Mouse (Mus musculus) E14TG2a.4 (cell line): ENCODE measurements around the gene Pgpep1l.
A peak's percentile ranks its signal among the peaks of the same experiment; 100 is the strongest.

Experiments
- H3K27me3 ChIP-seq: 2 replicates; pipeline ENCODE4 v1.6.1; 2014; ENCODE audit warnings: low read length, control low read depth; ENCODE audit not compliant: insufficient read depth
- H3K36me3 ChIP-seq: 2 replicates; pipeline ENCODE4 v1.6.1; 2014; ENCODE audit warnings: low read length, control low read depth; ENCODE audit not compliant: insufficient read depth
- H3K4me1 ChIP-seq: replicated peaks from 2 replicates; pipeline ENCODE4 v1.6.1; 2014; ENCODE audit warnings: low read depth, low read length, control low read depth
- H3K4me3 ChIP-seq: replicated peaks from 2 replicates; pipeline ENCODE4 v1.5.1; 2014; ENCODE audit warnings: mild to moderate bottlenecking, low read length
- H3K9me3 ChIP-seq: 2 replicates; pipeline ENCODE4 v1.6.1; 2014; ENCODE audit warnings: low read length, control low read depth
- CTCF ChIP-seq: conservative IDR thresholded peaks from 2 replicates; pipeline ENCODE4 v1.5.1; 2014; ENCODE audit warnings: low read length
- NANOG ChIP-seq: IDR thresholded peaks from 2 replicates; pipeline ENCODE4 v1.6.1; 2014; ENCODE audit warnings: borderline replicate concordance, low read length, mixed read lengths
- POU5F1 ChIP-seq: IDR thresholded peaks from 2 replicates; pipeline ENCODE4 v1.6.1; 2014; ENCODE audit warnings: low read length, borderline replicate concordance

The Pgpep1l gene

DNA sequence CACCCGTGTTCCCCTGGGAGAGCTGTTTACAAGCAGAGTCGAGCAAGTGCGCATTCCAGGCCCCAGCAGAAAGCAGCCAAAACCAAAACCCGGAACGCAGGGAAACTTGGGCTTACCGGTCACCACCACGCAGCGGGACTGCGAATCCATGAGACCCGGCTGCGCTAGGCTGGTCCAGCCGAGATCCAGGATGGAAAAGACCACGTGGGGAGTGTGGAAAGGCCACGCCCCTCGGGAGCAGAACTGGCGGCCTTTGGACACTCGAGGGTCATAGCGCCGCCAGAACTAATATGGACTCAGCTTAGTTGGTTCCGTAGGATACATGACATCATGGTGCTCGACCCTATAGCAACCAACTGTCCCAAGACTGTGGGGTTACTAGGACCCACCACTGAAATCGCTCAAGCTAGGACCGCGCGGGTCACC lies at the start of gene Pgpep1l:
Gene Pgpep1l, minus strand, starts transcription at position 206 of the 426 bp plus-strand sequence.
- Histone ChIP-seq H3K27me3 (peaks cover 3% of the 10 kb centered on the region; the same call in 1 of the 2 replicates), H3K9me3 (no peaks in the 10 kb centered on the region), H3K4me3 (peak within 1 kb of the TSS; percentile 73), H3K36me3 (no peaks in the 10 kb centered on the region), H3K4me1 (peaks cover 63% of the 10 kb centered on the region)
- TF ChIP-seq CTCF (no peak), NANOG (no peak), POU5F1 (no peak)

DNA sequence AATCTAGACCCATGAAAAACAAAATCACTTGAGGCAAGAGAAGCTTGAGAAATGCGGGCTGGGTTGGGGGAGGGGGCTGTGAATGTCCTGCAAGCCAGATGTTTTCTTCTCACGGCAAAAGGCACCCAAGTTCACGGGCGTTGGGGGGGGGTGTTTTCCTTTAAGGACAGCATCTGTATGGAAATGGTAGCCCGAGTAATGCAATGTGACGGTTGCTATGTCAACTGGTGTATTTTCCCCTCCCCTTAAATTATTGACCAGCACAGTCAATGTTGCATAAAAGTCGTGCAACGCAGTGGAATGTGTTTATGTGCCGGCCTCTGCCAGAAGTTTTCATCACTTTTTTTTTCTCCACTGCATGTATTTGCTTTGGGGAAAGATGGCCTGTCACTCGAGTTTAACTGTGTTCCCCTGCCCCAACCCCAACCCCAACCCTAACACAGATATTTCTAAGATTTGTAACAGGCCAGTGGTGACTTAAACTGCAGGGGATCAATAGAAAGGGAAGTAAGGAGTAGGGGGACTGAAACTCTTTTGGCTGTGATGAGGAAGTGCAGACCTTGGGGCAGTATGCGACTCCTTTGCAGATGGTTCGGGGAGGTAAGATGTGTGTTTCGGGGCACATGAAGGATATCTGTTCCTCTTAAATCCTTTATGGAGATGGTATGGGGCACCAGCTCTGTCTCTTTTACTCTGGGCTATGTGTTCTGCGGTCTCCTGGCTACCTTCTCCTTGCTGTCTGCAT lies 49.2 kb upstream of the Pgpep1l start:
- Histone ChIP-seq H3K4me3 (no peak overlapping the region), H3K27me3 (no peaks in the 10 kb centered on the region), H3K36me3 (no peaks in the 10 kb centered on the region), H3K9me3 (no peaks in the 10 kb centered on the region), H3K4me1 (peaks cover 6% of the 10 kb centered on the region)
- TF ChIP-seq CTCF (no peak), NANOG (no peak), POU5F1 (no peak)

DNA sequence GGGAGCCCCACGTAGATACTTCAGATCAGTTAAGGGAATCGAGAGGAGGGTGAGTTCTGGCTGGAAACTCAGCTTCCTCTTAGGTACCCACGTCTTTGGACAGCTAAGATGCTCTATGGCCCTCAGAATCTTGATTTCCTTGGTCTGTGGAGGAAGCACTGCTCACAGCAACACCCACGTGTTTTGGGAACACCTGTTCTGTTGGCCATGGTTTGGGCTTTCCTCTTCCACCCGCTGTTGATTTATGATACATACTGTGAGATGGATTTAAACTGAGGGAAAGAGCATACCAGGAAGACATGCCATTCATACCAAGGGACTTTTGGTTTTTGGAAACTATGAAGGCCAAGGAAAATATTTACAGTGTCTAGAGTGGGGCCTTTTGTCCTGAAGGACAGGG lies 48.4 kb upstream of the Pgpep1l start:
- no peaks in the 10 kb centered on the region for H3K36me3 ChIP-seq
- TF ChIP-seq CTCF (no peak), POU5F1 (no peak), NANOG (no peak)
- no peak overlapping the region for H3K4me3 ChIP-seq
- no peaks in the 10 kb centered on the region for H3K27me3 ChIP-seq
- H3K4me1 ChIP-seq = peaks cover 13% of the 10 kb centered on the region
- no peaks in the 10 kb centered on the region for H3K9me3 ChIP-seq

DNA sequence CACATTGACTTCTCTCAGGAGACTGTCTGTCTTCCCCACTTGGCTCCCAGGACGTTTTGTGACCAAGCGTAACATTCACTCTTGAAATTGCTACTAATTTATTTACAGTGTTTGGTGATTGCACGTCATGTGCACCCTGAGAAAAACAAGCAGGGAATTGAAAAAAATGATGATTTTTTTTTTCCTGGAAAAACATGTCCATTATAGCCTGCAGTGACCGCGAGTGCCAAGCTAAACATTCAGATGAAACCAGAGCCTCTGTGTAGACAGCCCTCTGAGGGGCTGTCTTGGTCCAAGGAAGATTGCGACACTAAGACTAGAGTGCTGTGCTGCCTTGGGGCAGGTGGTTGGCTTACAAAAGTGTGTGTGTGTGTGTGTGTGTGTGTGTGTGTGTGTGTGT lies 47.4 kb upstream of the Pgpep1l start:
- Histone ChIP-seq H3K36me3 (no peaks in the 10 kb centered on the region), H3K4me1 (peaks cover 21% of the 10 kb centered on the region), H3K9me3 (no peaks in the 10 kb centered on the region), H3K27me3 (no peaks in the 10 kb centered on the region), H3K4me3 (no peak overlapping the region)
- TF ChIP-seq POU5F1 (no peak), CTCF (no peak), NANOG (no peak)

DNA sequence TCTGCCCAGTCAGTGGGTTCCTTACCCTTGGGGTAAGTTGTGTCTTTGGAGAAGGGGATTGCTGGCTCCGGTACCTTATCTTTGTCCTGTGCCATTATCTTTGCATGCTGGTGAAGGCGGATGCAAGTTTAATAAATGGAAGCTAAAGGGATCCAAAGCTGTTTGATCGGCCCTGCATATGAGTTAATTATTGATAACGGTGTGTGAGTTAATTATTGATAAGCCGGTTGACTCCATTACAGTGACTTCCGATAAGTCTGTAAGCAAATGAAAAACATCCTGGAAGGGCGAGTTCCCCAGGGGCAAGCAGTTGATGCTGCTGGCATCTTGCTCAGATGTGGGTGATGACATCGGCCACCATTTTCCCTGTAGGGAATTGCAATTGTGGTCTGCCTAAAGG lies 42.7 kb upstream of the Pgpep1l start:
- no peak for TF ChIP-seq CTCF
- TF ChIP-seq POU5F1 = no peak
- no peak for TF ChIP-seq NANOG
- no peaks in the 10 kb centered on the region for H3K9me3 ChIP-seq
- no peak overlapping the region for H3K4me3 ChIP-seq
- peaks cover 4% of the 10 kb centered on the region; the same call in 1 of the 2 replicates for H3K36me3 ChIP-seq
- peaks cover 40% of the 10 kb centered on the region for H3K4me1 ChIP-seq
- H3K27me3 ChIP-seq = no peaks in the 10 kb centered on the region

DNA sequence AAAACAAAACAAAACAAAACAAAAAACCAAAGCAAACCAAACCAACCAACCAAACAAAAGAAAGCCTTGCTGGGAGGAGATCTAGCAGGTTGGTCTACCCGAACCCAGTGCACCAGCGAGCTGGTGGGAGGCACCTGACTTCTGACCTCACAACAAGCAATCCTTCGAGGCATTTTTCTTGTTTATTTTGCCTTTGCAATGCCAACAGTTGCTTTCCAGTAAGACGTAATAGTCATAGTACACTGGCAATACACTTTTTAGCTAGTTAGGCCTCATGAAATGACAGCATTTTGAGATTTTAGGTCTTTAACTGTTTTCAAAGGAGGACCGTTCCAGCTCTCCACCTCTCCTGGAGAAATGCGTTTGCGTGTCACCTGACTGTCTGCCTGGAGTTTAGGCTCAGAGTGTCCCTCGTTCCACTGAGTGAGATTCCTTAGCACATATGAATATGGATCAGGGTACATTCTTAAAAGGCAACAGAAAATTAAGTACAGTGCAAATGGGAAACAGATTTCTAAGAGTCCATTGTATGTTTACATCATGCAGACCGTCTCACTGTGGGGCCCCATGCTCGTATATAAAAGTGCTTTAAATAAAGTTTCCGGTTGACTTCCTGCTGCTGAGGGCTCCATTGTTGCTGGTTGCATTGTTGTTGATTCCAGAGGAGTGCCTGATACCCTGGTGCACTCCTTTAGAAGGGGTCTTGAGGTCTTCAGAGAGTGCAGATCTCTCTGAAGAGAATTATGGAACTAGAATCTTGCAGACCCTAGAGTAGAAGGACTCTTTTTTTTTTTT lies 41.9 kb upstream of the Pgpep1l start:
- H3K36me3 ChIP-seq = peaks cover 4% of the 10 kb centered on the region; the same call in 1 of the 2 replicates
- TF ChIP-seq CTCF (no peak), POU5F1 (no peak), NANOG (no peak)
- H3K27me3 ChIP-seq = no peaks in the 10 kb centered on the region
- H3K4me3 ChIP-seq = no peak overlapping the region
- peaks cover 40% of the 10 kb centered on the region for H3K4me1 ChIP-seq
- no peaks in the 10 kb centered on the region for H3K9me3 ChIP-seq

DNA sequence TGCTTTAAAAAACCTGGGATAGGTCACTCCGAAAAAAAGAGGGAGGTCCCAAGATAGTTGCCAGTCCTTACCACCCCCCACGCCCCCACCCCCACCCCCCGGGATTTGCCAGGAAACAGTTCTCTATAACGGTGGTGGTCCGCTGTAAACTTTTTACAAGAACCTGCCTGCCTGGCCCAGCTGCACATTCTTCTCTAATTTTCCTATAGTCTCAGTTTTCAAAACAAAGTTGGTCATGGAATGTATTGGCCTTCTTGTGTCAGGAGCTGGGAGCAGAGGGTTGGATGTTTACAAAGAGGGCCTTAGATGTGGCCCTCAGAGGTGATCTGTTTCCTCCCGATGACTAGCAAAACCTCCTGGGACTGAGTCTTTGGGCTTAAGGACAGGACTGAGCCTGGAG lies 39.7 kb upstream of the Pgpep1l start:
- Histone ChIP-seq H3K27me3 (no peaks in the 10 kb centered on the region), H3K4me3 (no peak overlapping the region)

DNA sequence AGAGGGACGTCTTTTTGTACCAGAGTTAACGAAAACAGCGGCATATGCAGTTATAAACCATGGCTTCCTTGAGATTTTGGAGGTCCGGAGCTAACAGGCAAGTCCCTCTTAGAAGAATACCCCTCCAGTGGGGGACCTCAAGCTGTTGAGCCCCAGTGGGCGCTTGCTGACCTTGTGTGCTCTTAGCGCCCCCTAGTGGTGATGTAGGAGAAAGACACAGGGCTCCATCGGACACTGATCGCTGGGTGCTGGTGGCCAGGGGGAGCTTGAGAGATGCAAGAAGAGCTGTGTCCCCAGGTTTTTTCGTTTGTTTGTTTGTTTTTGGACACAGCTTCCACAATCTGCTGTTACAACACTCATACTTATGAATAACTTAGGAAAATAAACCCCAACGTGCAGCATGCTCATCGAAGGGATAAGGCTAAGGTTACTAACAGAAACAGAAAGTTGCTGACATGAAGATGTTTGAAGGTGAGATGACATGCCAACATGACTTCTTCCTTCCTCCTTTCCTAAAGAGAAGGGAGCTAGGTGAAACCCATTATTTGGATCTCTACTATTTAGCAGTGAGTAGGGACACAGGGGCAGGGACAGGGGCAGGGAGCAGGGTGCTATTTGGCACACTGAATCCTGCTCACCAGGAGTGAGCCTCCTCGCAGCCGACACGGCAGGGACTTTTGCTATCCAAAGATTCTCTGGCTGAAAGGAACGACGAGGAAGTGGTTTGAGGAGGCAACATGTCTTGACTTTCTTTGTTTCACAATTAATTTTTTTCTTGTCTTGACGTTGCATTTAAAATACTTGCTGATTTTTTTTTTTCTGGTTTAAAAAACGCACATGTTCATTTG lies 38.8 kb upstream of the Pgpep1l start:
- TF ChIP-seq NANOG = no peak
- peak; percentile 93 for TF ChIP-seq CTCF

More for the DNA sequence above, 39.7 kb upstream of the Pgpep1l start:
- no peak for TF ChIP-seq CTCF
- Histone ChIP-seq H3K9me3 (no peaks in the 10 kb centered on the region), H3K4me1 (peaks cover 48% of the 10 kb centered on the region), H3K36me3 (peaks cover 4% of the 10 kb centered on the region; the same call in 1 of the 2 replicates)

More for the DNA sequence above, 38.8 kb upstream of the Pgpep1l start:
- Histone ChIP-seq H3K9me3 (no peaks in the 10 kb centered on the region), H3K27me3 (no peaks in the 10 kb centered on the region), H3K36me3 (peaks cover 4% of the 10 kb centered on the region; the same call in 1 of the 2 replicates), H3K4me1 (peaks cover 50% of the 10 kb centered on the region), H3K4me3 (no peak overlapping the region)
